Mouse (Mus musculus) lung, postnatal 0 days (tissue): Measurements from ENCODE around the gene P3h2. TPM values are rescaled to one million over a fixed set of nuclear protein-coding genes. Genes with fewer than 3 reads are reported as not detected.

ENCODE experiments used
- ATAC-seq: fragments of 200-750 bp; cut with Nextera tagmentation; 2 replicates; pipeline ENCODE4 v1.8.0; 2017; ENCODE audit warnings: moderate library complexity
- DNase-seq: peaks from one replicate; pipeline ENCODE4 v3.0.0-alpha.2; 2016; ENCODE audit warnings: low spot score
- H3K27ac ChIP-seq: fragments of 300-500 bp; sonication (generic); 2 replicates; pipeline ENCODE4 v1.5.1; 2014; ENCODE audit warnings: antibody characterized with exemption, mild to moderate bottlenecking, low read length, mixed read lengths
- H3K27me3 ChIP-seq: fragments of 300-500 bp; sonication (generic); replicated peaks from 2 replicates; pipeline ENCODE4 v1.6.1; 2014; ENCODE audit warnings: low read length, mixed read lengths; ENCODE audit not compliant: insufficient read depth
- H3K36me3 ChIP-seq: fragments of 300-500 bp; sonication (generic); 2 replicates; pipeline ENCODE4 v1.6.1; 2014; ENCODE audit warnings: low read length, mixed read lengths; ENCODE audit not compliant: insufficient read depth
- H3K4me1 ChIP-seq: fragments of 300-500 bp; sonication (generic); 2 replicates; pipeline ENCODE4 v1.6.1; 2014; ENCODE audit warnings: antibody characterized with exemption, low read depth, low read length, mixed read lengths; ENCODE audit not compliant: insufficient read depth
- H3K4me2 ChIP-seq: fragments of 300-500 bp; sonication (generic); replicated peaks from 2 replicates; pipeline ENCODE4 v1.6.1; 2014; ENCODE audit warnings: low read depth, mild to moderate bottlenecking, low read length, moderate library complexity, mixed read lengths
- H3K4me3 ChIP-seq: fragments of 300-500 bp; sonication (generic); 2 replicates; pipeline ENCODE4 v1.5.1; 2014; ENCODE audit warnings: low read depth, low read length
- H3K9ac ChIP-seq: fragments of 300-500 bp; sonication (generic); replicated peaks from 2 replicates; pipeline ENCODE4 v1.6.1; 2014; ENCODE audit warnings: low read depth, mild to moderate bottlenecking
- H3K9me3 ChIP-seq: fragments of 300-500 bp; sonication (generic); 2 replicates; pipeline ENCODE4 v1.6.1; 2016; ENCODE audit warnings: low read length, mixed read lengths
- CTCF ChIP-seq: IDR thresholded peaks from 2 replicates; pipeline ENCODE4 v1.5.1; 2016; ENCODE audit warnings: antibody characterized with exemption, mild to moderate bottlenecking
- EP300 ChIP-seq: IDR thresholded peaks from 2 replicates; pipeline ENCODE4 v1.6.1; 2016; ENCODE audit warnings: antibody characterized with exemption, mild to moderate bottlenecking, control low read depth
- WGBS: fragments of 180-500 bp; shearing (Covaris S2); extraction: QIAGEN DNeasy Blood & Tissue Kit; methylation state at CpG from one replicate; pipeline ENCODE4 v1.1.7; 2014; 5-methylcytosine and 5-hydroxymethylcytosine counted together
- polyA plus RNA-seq: library from polyadenylated mRNA; unstranded; fragments of >200 nt; fragmentation: Nextera tagmentation; extraction: Ambion mirVana; gene quantifications from 2 replicates; pipeline ENCODE4 v1.2.1, GENCODE M21; 2015

Gene P3h2
- polyA plus RNA-seq, 1 experiment from 2014 or later: 1.5 TPM

- no peak overlapping the region for H3K27ac ChIP-seq
- no peak overlapping the region for H3K9ac ChIP-seq
- DNase-seq (no peak), ATAC-seq (no peak)
- H3K4me3 ChIP-seq: no peak overlapping the region
- no peak for TF ChIP-seq EP300
- TF ChIP-seq CTCF: no peak
- no peak overlapping the region for H3K4me2 ChIP-seq
- no peaks in the 10 kb centered on the region for H3K27me3 ChIP-seq
- 93% methylated on average over 5 of the region's 5 CpGs for WGBS
- no peaks in the 10 kb centered on the region; the same call in 1 of the 2 replicates for H3K4me1 ChIP-seq
- no peaks in the 10 kb centered on the region for H3K36me3 ChIP-seq
- H3K9me3 ChIP-seq: no peaks in the 10 kb centered on the region
Observed at GRCm38 (mm10) chr16:26088976-26089375, 16.6 kb downstream of the P3h2 start.

DNA sequence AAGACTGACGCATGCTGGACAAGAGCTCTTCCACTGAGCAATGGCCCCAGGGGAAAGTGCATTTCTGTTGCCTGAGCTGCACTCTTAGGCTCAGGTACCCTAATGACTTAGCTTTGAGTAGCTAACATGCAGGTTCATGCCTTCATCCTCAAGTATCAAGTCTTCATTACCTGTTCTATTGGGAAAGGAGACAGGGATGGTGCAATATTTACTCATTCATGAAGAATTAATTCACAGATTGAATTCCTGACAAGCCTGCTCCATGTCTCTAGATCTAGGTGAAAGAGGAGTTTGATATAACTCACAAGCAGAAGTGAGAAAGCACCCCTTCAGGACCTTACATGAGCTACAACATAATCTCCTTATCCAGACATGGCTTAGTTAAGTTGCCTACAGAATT lies 17.3 kb downstream of the P3h2 start:
- no peak overlapping the region for H3K4me3 ChIP-seq
- 59% methylated on average over 1 of the region's 1 CpGs for WGBS
- H3K9me3 ChIP-seq: no peaks in the 10 kb centered on the region
- H3K36me3 ChIP-seq: no peaks in the 10 kb centered on the region
- no peak overlapping the region for H3K4me2 ChIP-seq
- DNase-seq (no peak), ATAC-seq (no peak)
- H3K27ac ChIP-seq: no peak overlapping the region
- no peak overlapping the region for H3K9ac ChIP-seq
- H3K4me1 ChIP-seq: no peaks in the 10 kb centered on the region; the same call in 1 of the 2 replicates
- no peak for TF ChIP-seq CTCF
- no peak for TF ChIP-seq EP300
- H3K27me3 ChIP-seq: no peaks in the 10 kb centered on the region

DNA sequence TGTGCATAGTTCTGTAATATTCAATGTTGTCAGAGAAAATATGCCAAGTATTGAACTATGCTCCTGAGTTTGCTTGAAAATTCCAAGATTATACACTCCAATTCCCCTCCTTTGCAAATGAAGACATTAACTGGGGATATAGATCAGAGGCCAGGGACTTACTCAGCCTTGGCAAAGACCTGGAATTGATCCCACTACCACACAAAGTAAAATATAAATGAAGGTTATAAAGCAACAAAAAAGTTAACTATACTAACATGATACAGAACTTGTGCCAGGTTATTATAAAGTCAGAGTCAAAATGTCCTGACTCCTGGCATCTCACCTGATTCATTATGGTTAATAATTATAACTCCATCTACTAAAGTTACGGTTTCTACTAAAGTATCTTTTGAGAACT lies 18.6 kb downstream of the P3h2 start:
- H3K9ac ChIP-seq: no peak overlapping the region
- DNase-seq (no peak), ATAC-seq (no peak)
- H3K36me3 ChIP-seq: no peaks in the 10 kb centered on the region
- H3K27me3 ChIP-seq: no peaks in the 10 kb centered on the region
- TF ChIP-seq CTCF (no peak), EP300 (no peak)
- H3K27ac ChIP-seq: no peak overlapping the region
- no peaks in the 10 kb centered on the region; the same call in 1 of the 2 replicates for H3K4me1 ChIP-seq
- WGBS: 86% methylated on average over 1 of the region's 1 CpGs
- H3K4me2 ChIP-seq: no peak overlapping the region
- H3K9me3 ChIP-seq: no peaks in the 10 kb centered on the region
- H3K4me3 ChIP-seq: no peak overlapping the region

GRCm38 (mm10) chr16:26085160-26085559 lies 20.4 kb downstream of the P3h2 start:
- Histone ChIP-seq H3K36me3 (no peaks in the 10 kb centered on the region), H3K9me3 (no peaks in the 10 kb centered on the region), H3K27me3 (no peaks in the 10 kb centered on the region), H3K4me3 (no peak overlapping the region), H3K4me1 (no peaks in the 10 kb centered on the region; the same call in 1 of the 2 replicates), H3K9ac (no peak overlapping the region), H3K4me2 (no peak overlapping the region), H3K27ac (no peak overlapping the region)
- TF ChIP-seq EP300 (no peak), CTCF (no peak)
- no peak for ATAC-seq
- 42% methylated on average over 2 of the region's 2 CpGs for WGBS
- DNase-seq: no peak

- DNase-seq (no peak), ATAC-seq (peak; percentile 38)
- Histone ChIP-seq H3K27me3 (no peaks in the 10 kb centered on the region), H3K9me3 (no peaks in the 10 kb centered on the region), H3K36me3 (no peaks in the 10 kb centered on the region), H3K4me2 (no peak overlapping the region), H3K9ac (no peak overlapping the region), H3K27ac (no peak overlapping the region), H3K4me3 (no peak overlapping the region), H3K4me1 (no peaks in the 10 kb centered on the region; the same call in 1 of the 2 replicates)
- 58% methylated on average over 1 of the region's 1 CpGs for WGBS
- TF ChIP-seq CTCF (no peak), EP300 (no peak)
Observed at GRCm38 (mm10) chr16:26082831-26083230, 22.8 kb downstream of the P3h2 start.

GRCm38 (mm10) chr16:26082391-26082790 lies 23.2 kb downstream of the P3h2 start:
- Histone ChIP-seq H3K27me3 (no peaks in the 10 kb centered on the region), H3K27ac (no peak overlapping the region), H3K4me3 (no peak overlapping the region), H3K4me2 (no peak overlapping the region), H3K9me3 (no peaks in the 10 kb centered on the region), H3K9ac (no peak overlapping the region), H3K4me1 (no peaks in the 10 kb centered on the region; the same call in 1 of the 2 replicates), H3K36me3 (no peaks in the 10 kb centered on the region)
- no peak for DNase-seq
- ATAC-seq: no peak
- TF ChIP-seq CTCF: no peak
- TF ChIP-seq EP300: no peak

DNA sequence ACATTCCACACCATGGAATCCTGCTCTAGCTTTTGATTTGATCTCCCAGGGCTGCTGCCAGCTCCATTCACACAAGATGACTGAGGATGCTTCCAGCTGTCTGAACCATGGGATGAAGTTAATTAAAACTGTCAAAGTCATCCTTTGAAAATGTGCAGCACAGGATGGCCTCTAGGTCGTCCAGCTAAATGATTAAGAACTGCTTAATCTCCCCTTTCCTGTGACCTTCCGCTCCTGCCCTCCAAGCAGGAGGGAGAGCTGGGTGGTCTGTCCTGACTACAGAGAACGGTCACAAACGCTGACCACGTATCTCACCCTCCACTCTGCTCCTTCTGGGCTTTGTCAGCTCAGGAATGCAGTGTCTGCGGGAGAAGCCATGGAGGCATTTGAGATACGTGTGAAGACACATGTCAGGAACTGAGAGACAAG lies 26.6 kb downstream of the P3h2 start:
- Histone ChIP-seq H3K9ac (no peak overlapping the region), H3K27me3 (no peaks in the 10 kb centered on the region), H3K4me2 (no peak overlapping the region), H3K4me1 (no peaks in the 10 kb centered on the region; the same call in 1 of the 2 replicates), H3K4me3 (no peak overlapping the region), H3K9me3 (no peaks in the 10 kb centered on the region), H3K27ac (no peak overlapping the region), H3K36me3 (no peaks in the 10 kb centered on the region)
- TF ChIP-seq EP300: no peak
- TF ChIP-seq CTCF: no peak
- no peak for DNase-seq
- no peak for ATAC-seq
- 25% methylated on average over 7 of the region's 7 CpGs for WGBS
